Mouse (Mus musculus): ENCODE data around the gene Tpk1.

Gene Tpk1

GRCm38 (mm10) chr6:43665677-43666546 is at the start of gene Tpk1:
Gene Tpk1, minus strand, starts transcription at chr6:43666278.
- DNase-seq = peak; percentile 95 to 98

DNA sequence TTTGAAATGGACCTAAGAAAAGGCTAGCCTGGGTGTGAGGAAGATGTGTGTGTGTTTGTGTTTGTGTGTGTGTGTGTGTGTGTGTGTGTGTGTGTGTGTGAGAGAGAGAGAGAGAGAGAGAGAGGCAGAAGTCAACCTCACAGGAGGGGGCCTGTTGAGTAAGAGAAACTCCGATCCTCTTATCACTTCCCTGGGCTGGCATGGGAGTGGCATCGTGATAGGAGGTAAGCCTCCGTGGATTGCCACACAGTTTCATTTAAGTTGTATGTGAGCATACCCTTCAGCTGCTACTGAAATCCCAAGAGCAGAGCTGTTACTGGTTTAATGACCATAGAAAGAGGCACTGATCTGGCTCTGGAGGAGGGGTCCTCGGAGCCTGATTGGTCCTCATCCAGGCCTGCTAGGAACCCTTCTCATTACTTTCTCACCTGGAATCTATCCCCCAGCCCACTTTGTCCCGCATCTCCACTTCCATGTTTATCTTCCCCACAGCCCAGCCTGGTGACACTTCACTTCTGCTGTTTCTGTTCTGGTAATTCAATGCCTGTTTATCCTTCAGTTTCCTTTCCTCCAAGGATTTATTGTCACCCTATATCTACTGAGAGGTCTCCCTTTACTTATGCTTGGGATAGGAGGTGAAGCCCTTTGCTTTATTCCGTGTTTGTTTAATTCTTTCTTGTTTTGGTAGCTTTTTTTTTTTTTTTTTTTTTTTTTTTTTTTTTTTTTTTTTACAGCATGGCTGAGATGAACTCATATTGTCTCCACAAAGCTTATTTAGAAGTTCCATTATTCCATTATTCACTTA is 36.9 kb upstream of the Tpk1 start:
- DNase-seq = no peak

DNA sequence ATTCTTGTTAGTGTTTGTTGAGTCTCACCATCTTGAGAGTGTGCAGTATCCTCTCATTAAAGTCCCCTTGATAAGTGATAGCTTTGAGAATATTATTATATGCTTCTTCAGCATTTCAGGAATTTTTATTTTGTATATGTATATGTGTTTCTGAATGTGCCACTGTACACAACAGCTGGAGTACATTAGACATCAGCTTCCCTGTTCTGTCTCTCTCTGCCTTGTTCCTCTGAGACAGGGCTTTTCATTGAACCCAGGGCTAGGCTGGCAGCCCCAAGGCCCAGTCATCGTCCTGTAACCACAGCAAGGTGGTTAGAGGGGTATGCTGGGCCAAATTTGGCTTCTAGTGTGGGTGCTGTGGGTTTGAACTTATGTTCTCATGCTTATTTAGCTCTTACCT is 25.8 kb upstream of the Tpk1 start:
- DNase-seq = no peak

GRCm38 (mm10) chr6:43685985-43686384 is 19.9 kb upstream of the Tpk1 start:
- peak in 1 of 2 experiments; percentile 15 for DNase-seq

GRCm38 (mm10) chr6:43682535-43682934 is 16.5 kb upstream of the Tpk1 start:
- DNase-seq = no peak

DNA sequence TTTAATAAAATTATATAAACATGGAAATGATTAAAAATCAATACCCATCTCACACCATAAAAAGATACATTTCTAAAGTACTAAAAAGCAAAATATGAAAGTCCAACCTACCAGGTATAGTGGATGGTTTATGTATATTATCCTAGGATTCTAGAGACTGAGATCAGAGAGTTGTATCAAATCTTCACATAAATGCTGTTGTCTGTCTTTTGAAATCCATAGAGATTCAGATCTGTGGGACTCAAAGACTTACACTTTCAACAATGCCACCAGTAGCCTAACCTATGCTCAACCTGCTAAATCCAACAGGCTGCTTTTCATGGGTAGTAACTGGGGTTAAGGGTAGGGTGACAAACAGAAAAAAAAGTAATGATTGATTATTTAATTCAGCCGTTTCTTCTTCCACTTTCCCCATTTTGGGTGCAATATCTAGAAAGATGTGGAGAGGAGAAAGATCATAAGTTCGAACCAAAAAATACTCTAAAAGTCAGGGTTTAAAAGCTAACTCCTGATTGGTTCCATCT is 12.7 kb upstream of the Tpk1 start:
- no peak for DNase-seq

GRCm38 (mm10) chr6:43677566-43677965 is 11.5 kb upstream of the Tpk1 start:
- DNase-seq = no peak

DNA sequence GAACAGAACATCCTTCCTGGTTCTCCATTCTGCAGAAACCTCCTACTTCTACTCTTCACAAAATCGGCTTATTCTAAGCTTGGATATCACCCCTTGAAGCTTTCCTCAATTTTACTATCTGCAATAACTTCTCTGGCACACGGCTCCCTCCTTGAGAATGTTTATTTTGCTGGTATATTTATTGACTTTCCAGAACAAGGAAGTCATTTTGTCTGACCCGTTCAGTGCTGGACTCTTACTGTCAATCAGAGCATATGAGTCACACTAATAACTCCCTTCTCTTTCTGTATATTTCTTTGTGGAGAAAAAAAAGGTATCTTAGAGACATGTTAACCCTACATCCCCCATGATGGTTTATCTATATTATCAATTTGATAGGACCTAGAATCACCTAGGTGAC is 10.1 kb upstream of the Tpk1 start:
- no peak for DNase-seq

DNA sequence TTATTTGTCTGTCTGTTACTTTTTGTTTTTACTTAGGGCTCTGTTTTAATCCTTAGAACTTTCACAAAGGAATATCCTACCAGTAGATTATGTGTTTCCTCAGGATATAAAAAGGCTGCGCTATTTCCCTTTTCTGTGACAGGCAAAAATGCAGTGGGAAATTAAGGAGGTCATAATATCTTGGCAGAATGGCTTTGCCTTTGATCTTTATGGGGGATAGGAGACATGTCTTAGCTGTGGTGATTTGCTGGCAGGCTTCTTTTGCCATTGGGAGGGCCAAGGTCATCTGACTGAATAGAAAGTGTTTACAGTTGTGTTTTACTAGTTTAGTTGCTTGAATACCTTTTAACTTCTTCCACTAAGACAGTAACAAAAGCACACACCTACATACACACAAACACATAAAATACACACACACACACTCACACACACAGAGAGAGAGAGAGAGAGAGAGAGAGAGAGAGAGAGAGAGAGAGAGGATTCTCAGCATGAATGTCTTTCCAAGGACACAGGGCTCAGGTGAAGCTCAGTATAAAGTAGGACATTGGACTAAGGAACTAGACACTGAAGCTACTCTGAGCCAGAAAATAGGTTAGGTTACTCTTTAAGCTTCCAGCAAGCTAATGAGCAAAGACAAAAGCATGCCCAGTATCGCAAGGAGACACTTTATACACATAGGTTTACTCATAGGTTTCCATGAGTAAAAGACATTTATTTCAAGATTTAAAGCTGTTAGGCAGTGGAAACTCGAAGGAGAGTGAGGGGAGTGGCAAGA is 9.1 kb upstream of the Tpk1 start:
- DNase-seq = no peak

DNA sequence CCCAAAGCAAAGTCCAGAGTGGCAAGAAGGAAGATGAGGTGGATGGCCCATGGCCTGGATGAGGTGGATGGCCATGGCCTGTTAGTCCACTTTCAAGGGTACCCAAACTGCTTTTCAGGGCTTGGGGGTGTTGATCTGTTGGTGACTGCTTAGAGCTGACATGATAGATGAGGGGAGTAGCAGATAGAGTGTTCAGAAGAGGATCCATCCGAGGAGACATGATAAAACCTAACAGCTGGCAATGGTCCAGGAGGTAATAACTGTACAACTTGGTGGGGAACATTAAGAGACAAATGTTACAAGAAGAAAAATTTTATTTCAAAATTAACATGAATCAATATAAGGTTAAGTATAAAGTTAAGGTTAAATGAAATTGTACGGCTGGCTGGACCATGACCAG is 4.9 kb upstream of the Tpk1 start:
- DNase-seq = no peak

GRCm38 (mm10) chr6:43667681-43668080 is 1.6 kb upstream of the Tpk1 start:
- no peak for DNase-seq

DNA sequence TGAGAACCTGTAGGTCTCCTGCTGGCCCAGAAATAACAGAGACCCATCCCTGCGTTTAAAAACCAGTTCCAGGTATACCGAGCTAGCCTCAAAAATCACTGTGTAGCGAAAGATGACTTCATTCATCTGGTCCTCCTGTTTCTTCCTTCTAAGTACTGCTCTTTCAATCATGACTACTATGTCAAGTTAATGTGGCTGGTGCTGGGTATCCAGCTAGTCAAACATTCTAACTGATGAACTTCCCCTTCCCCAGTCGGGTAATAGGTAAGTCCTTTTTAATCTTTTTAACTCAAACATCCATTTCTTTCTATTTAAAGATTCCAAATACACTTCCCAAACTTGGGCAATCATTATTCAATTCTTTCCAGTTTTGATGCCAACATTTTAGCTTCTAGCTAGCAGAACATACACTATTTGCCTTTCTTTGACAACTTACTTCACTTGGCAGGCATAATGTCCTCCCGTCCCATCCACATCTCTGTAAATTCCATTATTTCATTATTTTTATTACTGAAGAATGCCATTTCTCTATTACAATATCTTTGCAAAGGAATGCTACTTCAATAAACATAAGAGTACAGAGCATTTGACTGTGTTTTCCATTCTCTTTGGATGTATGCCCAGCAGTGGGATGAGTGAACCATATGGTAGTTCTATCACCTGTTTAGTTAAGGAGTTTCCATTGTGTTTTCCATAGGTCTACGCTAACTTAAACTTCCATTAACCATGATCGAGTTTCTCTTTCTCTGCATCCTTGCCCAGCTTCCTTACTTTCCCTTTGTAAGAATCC is 728 bp upstream of the Tpk1 start:
- no peak for DNase-seq

- DNase-seq = no peak
These were observed 4.3 kb downstream of the Tpk1 start for GRCm38 (mm10) chr6:43661822-43662221.

DNA sequence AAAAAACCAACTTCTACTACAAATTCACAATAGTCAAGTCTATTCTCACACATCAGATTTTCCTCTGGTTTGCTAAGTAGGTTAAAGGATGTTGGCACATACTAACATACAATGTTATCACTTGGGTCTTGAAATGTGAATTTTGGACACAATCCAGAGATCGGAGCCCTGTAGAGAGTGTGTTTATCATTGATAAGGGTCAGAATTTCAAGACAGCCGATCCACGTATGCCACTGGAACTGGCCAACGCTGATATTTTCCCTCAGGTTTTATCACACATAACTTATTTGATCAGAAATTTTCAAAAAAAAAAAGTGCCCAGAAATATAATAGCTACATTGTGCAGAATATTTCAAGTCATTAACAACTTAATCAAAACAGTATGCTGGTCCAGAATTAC is 7.8 kb downstream of the Tpk1 start:
- no peak for DNase-seq

DNA sequence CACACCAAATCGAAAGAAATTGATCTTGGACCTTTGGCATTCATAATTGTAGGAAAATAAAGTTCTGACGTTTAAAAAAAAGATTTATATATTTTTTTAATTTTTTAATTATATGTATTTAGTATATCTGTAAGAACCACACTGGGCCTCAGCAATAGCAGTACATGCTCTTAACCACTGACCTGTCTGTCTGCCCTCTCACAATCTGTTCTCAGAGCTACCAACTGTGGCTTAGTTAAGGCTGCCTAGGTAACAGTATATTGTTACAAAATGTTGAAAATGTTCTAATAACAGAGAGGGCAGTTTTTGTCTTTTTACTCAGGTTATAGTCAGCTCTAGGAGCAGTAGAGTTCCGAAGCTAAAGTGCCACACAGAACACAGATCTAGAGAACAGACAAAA is 8.2 kb downstream of the Tpk1 start:
- DNase-seq = no peak

DNA sequence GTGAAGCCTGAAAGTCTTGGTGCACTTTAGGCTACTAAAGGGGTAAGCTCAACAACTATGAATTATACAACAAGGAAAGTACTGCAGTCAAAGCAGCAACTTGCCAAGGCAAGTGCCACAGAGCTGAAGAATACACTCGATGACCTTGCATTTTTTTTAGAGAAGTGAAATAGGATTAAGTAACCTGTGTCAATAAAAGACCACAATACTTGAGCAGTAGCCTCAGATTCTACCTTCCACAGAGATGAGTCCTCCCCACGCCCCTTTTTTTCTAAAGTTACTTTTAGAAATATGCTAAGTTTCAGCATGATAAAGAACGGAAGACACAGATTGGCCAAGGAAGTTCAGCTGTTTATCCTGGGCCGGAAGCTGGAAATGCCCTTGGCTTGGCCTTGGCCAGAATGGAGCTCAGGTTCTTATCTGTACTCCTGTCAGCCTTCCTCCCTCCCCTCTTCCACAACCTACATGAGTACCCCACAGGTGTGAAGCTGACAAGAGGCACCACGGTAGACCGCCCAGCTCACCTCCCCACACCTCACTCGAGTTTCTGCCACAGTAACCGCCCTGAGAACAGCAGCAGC is 11.1 kb downstream of the Tpk1 start:
- DNase-seq = no peak

DNA sequence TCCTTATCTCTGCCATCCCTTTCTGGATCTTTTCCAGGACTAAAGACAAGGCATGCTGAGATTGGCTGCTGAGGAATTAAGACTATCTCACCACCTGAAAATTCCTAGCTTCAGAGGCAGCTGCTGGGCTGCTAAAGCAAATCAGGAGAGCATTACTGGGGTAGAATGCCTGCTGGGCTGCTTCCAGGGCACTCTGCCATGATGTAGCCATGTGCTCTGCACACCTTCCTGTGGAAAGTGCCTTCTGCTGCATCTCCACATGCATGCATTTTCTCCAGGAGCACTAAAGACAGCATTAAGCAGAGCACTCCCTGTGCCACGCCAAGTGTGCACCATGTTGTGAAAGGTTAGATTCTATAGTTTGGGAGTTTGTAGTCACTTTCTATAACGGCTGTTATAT is 16.6 kb downstream of the Tpk1 start:
- peak; percentile 88 to 91 for DNase-seq

- no peak for DNase-seq
These were observed 20.4 kb downstream of the Tpk1 start for GRCm38 (mm10) chr6:43645674-43646073.

DNA sequence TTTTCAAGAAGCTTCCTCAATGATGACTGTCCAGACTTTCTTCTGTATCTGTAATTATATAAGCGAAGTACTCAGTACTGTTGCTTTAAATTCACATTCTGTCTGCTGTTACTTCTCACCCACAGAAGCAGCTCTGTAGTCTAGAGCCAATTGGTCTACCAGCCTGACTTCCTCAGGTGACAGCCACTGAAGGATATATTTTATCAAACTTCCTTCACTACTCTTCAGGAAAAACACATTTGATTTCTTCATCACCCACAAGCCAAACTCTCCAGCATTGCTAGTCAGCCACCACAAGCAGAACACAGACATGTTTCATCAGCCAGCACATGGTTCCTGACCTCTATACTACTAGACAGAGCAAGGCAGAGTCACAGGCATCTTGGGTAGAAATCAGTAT is 21.0 kb downstream of the Tpk1 start:
- no peak for DNase-seq

DNA sequence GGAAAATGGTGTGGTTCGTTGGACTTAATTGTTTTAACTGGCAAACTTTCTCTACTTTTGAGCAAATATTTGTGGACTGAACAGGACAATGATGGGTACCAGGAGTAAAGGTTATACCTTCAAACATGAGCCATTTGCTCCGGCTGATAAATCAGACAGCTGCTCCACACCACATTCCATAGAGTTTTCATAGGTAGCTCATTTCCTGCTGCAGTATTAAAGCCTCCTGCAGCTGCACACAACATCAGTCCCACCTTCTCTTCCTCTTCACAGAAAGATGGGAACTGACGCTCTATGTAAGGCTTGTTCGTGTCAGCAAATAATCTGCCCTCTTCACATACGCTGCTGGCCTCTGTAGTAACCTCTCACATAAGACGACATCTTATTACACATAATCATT is 22.4 kb downstream of the Tpk1 start:
- no peak for DNase-seq

DNA sequence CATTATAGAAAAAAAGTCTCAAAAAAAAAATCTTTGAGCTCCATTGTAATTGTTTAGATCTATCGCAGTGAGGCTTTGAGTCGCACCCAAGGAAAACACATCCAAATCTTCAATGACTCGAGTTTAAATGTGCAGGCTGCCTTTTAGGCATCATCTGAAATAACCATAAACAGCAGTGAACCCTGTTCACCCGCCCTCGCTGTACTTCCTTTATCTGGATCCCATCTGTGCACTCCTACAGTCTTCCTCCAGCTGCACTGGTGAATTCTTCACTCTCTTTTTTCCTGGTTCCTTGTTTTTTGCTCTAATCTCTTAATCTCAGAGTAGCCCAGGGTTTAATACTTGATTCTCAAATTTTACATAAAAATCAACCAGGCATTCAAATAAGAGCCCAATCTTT is 23.7 kb downstream of the Tpk1 start:
- no peak for DNase-seq

DNA sequence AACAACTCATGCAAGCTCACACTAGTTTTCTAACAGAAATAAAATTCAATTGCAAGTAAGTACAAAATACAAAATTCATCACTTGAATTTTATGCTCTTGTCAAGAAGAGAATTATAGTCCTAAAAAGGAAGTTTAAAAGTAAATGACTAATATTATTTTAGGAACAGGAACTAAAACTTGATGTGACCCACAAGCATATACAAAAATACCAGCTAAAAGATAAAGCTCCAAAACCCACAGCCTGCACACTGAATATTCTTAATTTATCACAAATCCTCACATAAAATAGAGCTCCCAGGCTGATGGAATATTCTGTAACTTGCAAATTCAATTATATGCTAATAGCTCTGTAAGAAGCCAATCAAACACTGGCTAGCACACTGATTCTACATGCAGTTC is 25.5 kb downstream of the Tpk1 start:
- DNase-seq = no peak

Data from cerebellum, postnatal 25 days (tissue).